Mouse (Mus musculus) neural tube, embryonic 10.5 days (tissue): ENCODE data around the gene Gm49339.
"Not testable (repeated sequence)": the region's sequence is repeated elsewhere in the genome, so short reads cannot be mapped to it uniquely, and the experiment has no call there.

Experiments
- DNase-seq: peaks from one replicate; pipeline ENCODE4 v3.0.0-alpha.2; 2017; ENCODE audit warnings: low spot score; ENCODE audit errors: extremely low spot score

Gene Gm49339

DNA sequence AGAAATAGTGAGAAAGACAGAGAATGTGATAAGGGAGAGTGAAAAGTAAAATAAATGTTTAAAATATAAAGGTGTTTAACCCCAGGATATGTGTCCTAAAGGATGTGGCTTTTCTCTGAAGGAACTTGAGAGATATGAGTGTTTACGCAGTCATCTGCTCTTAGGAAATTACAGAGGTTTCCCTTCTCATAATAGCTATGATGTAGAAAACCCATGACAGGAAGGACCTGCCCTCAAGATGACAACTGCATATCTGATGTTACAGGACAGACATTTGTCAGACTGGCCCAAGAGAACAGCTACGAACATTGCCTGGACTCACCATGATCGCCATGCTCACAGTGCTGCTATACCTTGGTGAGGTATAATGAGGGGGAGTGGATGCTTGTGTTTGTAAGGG is at the start of gene Gm49339, which contains the start of gene Lilr4b:
TSS of gene Gm49339 (plus strand) at position 216 of the 400 bp plus-strand sequence.
TSS of gene Lilr4b (plus strand) at position 236 of the 400 bp plus-strand sequence.
- DNase-seq, result not testable (repeated sequence)

DNA sequence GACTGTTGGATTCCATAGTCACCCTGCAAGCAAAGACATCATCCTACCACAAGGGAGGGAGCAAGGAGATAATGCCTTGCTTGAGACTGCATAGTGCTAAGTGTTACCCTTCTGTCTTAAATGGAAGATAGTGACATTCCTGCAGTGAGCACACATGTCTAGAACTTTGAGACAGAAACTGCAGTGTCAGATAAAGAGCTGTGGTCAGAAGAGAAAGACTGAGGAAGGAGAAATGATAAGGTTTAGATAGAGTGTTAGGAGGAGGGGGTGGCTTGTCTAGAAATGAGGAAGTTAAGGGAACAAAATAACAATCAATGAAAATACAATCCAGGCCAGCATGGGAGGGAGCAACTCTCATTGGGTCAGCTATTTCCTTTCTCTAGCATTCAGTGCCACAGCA is 47.5 kb upstream of the Gm49339 start:
- no peak for DNase-seq

DNA sequence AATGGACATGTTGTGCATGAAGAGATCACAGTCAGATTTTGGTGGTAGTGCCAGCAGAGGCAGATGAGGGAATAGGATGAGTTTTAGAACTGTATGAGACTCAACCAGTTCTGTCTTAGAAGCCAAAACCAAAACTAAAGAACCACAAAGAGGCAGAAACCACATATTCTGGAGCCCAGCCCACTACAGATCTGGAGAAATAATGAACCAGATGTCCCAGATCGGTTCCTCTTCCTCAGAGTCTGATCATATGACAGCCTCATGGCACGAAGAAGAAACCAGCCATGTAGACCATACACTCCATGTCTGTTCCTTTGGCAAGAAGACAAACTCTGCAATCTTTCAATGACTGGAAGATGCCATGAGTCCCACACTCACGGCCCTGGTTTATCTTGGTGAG is 44.7 kb upstream of the Gm49339 start:
- DNase-seq, result no peak

DNA sequence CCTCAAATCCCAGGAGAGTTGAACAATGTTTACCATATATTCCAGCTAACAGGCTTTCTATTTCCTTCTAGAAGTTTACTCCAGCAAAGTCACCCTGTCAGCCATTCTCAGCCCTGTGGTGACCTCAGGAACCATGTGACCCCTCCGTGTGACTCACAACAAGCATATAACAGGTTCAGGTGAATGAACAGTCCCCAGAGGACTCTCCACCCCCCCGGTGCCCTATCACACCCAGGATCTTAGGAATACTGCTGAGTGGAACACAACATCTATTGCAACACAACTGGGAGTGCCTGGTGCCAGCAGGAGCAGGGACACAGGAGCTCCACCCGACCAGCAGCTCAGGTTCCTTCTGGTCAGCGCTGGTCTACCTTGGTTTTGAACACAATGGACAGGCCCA is 28.8 kb upstream of the Gm49339 start:
- no peak for DNase-seq

DNA sequence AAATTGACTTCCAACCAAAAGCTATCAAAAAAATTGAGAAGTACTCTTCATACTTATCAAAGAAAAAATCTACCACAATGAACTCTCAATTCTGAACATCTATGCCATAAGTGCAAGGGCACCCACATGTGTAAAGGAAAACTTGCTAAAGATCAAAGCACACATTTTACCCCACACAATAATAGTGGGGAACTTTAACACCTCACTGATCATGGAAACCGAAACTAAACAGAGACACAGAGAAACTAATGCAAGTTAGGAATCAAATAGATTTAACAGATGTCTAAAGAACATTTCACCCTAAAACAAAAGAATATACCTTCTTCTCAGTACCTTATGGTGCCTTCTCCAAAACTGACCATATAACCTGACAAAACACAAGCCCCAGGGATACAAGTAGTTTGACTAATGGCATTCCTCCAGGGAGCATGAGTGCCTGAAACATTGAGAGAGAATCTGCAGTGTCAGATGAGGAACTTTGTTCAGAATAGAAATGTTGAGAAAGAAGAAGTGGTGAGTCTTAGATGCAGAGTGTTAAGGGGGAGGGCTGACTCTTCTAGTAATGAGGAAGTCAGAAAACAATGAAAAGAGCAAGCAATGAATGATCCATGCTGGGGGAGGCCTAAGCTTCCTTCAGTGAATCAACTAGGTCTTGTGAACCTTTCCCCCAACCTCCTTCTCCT is 26.7 kb upstream of the Gm49339 start:
- DNase-seq, result no peak

DNA sequence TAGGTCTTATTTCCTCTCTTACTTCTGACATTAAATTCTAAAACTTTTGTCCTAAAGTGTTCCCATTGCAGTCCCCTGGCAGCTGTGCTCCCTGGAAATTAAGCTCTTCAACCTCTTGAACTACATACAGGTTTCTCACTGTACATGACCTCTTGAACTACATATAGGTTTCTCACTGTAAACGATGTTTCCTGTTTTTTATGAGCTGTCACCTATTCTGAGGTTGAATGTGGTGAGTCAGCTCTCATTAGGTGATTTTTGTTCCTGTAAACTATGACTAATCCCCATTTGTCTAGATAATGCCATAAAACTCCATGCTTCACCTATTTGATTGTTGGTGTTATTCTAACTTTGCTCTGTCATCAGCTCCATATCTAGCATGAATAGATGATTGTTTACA is 26.0 kb upstream of the Gm49339 start:
- DNase-seq, result no peak

DNA sequence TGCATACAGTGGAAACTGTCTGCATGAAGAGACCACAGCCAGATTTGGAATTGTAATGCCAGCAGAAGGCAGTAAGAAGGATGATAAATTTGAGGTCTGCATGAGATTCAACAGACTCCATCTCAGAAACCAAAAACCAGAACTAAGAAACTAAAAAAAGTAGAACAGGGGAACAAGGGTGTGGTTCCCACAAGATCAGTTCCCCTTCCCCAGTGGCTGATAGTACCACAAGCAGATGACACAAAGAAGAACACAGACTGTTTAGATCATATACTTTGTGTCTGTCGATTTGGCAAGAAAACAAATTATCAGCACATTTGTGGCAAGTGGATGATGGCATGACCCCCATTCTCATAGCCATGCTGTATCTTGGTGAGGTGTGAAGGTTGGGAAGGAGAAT is 24.6 kb upstream of the Gm49339 start:
- no peak for DNase-seq

DNA sequence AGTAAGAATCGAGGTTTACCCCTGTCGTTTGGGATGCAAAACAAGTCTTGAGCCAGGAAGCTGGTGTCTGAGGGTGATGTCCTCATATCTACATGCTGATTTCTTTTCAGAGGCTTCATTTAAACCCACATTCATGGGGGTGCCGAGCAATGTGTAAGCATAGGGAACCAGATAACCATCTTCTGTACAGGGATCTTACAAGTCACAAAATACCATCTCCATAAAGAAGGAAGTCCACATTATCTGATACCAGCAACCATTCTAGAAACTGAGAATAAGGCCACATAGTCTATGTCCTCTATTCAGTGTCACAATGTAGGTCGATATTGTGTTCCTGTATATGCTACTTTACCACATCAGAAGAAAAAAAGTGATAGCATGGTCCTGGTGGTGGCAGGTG is 24.0 kb upstream of the Gm49339 start:
- DNase-seq, result no peak

DNA sequence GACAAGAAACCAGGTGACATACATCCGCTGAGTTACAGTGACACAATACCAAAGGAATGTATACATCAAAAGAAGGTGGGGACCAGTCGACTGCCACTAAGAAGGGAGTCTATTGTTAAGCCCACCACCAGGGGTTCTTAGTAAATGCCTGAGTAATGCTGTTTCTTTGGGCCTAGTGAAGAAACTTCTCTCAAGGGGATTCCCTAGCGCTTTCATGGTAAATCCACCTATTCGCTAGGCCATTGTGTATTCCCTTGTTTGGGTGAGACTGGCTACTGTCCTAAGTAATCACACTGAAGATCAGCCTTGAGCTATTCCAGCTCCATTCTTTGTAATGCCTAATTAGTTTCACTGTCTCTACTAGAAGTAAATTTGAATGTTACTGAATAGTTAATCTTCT is 16.6 kb upstream of the Gm49339 start:
- not testable (repeated sequence) for DNase-seq

DNA sequence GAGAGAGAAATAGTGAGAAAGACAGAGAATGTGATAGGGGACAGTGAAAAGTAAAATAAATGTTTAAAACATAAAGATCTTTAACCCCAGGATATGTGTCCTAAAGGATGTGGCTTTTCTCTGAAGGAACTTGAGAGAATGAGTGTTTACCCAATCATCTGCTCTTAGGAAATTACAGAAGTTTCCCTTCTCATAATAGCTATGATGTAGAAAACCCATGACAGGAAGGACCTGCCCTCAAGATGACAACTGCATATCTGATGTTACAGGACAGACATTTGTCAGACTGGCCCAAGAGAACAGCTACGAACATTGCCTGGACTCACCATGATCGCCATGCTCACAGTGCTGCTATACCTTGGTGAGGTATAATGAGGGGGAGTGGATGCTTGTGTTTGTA is 10.3 kb downstream of the Gm49339 start, which contains the start of gene Lilrb4a:
TSS of gene Lilrb4a (plus strand) at position 266 of the 400 bp plus-strand sequence.
- not testable (repeated sequence) for DNase-seq

DNA sequence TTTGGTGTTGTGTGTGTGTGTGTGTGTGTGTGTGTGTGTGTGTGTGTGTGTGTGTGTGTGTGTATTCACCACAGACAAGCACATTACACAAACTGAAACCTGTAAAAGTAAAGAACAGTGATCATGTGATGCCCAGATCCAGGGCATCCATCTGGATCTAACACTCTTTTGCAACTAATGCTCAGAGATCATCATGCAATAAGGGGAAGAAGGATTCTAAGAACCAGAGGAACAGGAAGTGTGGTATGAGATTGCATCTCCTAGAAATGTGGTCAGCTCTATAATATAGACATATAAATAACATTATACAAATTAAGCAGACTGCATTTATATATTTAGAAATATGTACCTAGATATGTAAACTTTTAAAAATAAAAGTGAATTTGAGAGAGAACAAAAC is 39.6 kb downstream of the Gm49339 start:
- no peak for DNase-seq

DNA sequence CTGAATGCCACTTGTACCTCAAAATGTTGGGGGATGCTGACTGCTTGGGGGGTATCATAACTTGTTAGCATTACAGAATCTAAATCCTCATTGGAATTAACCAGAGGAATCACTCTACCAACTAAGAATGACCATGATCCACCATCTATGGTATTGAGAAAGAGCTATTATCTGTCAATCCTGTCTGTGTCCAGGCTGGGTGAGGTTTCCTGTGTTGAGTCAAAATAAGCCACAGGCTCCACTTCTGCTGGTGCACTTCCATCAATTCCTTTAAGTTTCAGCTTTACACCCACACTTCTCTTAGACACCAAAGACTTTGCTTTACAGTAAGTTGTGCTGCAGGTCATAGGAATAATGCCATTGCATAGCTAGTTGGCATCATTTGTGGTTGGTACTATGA is 41.0 kb downstream of the Gm49339 start:
- no peak for DNase-seq

DNA sequence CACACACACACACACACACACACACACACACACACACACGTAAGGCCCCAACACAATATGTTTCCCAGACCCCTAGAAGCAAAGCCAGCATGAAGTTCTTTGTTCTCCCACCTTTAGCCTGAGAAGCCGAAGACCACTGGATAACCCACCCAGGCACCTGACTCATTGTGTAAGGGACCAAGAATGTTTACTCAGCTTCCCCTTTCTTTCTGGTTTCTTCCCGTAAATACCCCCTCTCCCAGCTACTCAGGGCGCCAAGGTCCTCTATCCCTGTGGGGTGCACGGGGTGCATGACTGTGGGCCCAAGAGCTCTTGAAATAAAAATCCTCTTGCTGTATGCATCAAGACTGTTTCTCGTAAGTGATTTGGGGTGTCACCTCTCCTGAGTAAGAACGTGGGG is 45.7 kb downstream of the Gm49339 start:
- DNase-seq, result no peak

DNA sequence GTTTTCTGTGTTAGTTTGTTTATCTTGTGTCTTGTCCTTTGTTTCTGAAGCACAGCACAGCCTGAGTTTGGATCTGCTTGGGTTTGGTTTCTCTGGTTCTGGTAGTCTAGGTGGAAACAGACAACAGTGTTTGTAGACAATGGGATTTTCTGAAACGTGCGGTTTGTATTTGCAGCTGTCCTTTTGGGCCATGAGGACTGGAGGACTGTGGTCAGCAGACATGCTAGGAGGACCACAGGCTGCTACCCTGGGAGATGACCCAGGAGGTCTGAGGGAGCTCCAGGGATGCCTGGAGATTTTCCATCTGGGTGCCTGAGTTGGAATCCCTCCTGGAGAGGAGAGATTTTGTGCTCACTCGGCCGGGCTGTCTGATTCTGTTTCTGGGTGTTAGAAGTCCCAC is 46.2 kb downstream of the Gm49339 start:
- DNase-seq, result no peak

DNA sequence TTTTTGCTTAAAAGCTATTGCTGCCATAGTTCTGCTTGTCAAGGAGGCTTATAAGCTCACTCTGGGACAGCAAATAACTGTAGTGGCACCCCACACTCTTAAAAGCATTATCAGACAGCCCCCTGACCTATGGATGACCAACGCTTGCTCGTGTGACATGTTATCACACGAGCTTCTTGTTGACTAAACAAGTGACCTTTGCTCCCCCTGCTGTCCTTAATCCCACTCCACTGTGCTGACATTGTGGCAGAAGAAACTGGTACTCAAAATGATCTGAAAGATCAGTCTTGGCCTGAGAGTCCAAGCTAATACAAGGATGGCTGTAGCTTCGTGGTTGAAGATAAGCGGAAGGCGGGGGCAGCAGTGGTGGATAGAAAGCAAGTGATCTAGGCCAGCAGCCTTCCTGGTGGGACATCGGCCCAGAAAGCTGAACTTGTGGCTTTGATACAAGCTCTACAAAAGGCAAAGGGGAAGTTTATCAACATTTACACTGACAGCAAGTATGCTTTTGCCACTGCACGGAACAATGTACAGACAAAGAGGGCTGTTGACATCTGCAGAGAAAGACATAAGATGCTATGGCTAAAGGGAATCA is 48.5 kb downstream of the Gm49339 start:
- DNase-seq, result no peak

DNA sequence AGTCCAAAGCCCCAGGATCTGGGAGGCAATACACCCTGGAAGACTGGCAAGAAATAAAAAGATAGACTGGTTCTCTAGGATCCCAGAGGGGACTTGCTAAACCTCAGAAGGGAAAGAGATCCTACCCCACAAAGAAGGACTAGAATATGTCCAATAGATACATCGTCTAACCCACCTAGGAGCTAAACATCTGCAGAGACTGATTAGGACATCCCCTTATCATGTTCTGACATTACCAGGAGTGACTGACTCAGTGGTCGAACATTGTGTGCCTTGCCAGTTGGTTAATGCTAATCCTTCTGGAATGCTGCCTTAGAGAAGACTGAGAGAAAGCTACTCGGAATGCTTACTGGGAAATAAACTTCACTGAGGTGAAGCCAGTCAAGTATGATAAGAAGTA is 49.1 kb downstream of the Gm49339 start:
- no peak for DNase-seq

DNA sequence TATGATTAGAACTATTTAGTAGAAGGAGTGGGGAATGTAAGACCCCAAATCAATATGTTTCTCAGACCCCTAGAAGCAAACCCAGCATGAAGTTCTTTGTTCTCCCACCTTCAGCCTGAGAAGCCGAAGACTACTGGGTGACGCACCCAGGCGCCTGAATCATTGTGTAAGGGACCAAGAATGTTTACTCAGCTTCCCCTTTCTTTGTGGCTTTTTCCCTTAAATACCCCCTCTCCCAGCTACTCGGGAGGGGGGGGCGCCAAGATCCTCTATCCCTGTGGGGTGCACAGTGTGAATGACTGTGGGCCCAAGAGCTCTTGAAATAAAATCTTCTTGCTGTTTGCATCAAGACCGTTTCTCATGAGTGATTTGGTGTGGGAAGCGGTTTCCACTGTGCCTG is 50.4 kb downstream of the Gm49339 start:
- DNase-seq, result no peak
